Mouse (Mus musculus): ENCODE data around the gene Fam219a. TPM values are rescaled to one million over a fixed set of nuclear protein-coding genes. Genes with fewer than 3 reads are reported as not detected.

The Fam219a gene
- polyA plus RNA-seq (2012; ENCODE audit: low replicate concordance), result 13.1 and 48.1 TPM in 2 replicates

DNA sequence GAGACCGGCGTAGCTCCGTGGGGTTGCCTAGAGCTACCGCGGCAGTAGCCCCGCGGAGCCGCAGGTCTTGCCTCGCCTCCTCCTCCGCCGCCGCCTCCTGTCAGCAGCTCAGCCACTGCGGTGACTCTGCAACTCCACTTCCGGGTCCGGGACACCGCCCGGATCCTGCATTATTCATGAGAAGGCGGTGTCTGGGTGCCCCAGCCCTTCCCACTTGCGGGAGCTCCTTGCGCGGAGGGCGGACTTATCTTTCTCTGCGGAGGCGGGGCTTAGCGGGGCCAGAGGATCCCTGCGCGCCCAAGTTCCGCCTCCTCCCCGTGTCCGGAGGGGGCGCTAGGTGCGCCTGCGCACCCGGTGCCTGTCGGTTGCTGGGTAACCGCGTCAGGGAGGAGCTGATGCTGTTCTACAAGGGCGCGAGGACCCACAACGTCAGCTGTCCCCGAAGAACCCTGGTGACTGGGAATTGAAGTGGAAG, at the start of gene Fam219a, which contains the start of gene Dnaic1:
TSS of gene Fam219a (minus strand) at position 128 of the 475 bp plus-strand sequence.
TSS of gene Dnaic1 (plus strand) at position 365 of the 475 bp plus-strand sequence.

DNA sequence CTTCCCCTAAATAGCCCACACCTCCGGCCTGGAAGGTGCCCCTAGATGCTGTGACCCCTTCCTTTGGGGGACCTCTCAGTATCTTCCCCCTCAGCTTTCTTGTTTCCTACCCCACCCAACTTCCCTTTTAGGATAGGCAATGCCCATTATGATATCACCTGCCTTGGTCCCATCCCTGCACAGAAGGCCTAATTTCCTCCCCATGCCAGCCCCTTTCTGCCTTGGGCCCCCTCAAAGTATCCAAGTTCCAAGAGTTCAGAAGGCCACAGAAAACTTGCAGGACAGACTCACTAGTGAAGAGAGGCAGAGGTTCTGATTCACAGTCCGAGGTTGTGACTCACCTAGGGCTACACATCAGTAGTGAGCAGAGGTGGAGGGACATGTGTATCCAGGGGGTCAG, 52.1 kb downstream of the Fam219a start, which contains the start of gene 1110017D15Rik:
TSS of gene 1110017D15Rik (minus strand) at position 101 of the 400 bp plus-strand sequence.

DNA sequence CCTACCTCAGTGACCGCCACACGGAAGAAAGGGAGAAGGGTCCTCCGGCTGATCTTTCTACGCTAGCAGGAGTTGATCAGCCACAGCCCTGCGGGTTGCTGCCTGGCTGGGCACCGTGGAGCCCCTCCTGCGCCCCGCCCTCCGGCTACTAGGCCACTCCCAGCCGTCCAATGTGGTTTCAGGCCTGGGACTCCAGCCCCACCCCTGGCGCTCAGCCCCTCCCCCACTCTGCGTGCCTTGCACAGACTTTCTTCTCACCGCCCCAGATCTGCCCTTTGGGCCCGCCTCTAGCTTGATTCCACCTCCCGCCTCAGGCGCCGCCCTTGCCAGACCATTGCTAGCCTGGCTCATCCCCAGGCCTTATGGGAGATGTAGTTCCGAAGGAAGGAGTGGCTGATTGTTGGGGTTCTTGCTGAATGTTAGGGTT, 66.3 kb downstream of the Fam219a start, which contains the start of gene AI464131:
TSS of gene AI464131 (minus strand) at position 91 of the 427 bp plus-strand sequence.

Other genes starting within 250 kb of the Fam219a start
- gene Ubap1, start 220.5 kb downstream of the Fam219a start, polyA plus RNA-seq (2012; ENCODE audit: low replicate concordance), result 20.6 and 51.0 TPM in 2 replicates
- 0.55 and 1.8 TPM in 2 replicates for gene Kif24, start 104.7 kb downstream of the Fam219a start, polyA plus RNA-seq (2012; ENCODE audit: low replicate concordance)
- gene Nudt2, start 104.4 kb downstream of the Fam219a start, polyA plus RNA-seq (2012; ENCODE audit: low replicate concordance), result 0.56 and 7.2 TPM in 2 replicates
- 0.12 TPM in 1 of 2 replicates, not detected in the other for gene AI464131, start 66.5 kb downstream of the Fam219a start, polyA plus RNA-seq (2012; ENCODE audit: low replicate concordance)
- not detected in 2 replicates for gene 1110017D15Rik, start 52.2 kb downstream of the Fam219a start, polyA plus RNA-seq (2012; ENCODE audit: low replicate concordance)
- gene Dnaic1, start 237 bp upstream of the Fam219a start, polyA plus RNA-seq (2012; ENCODE audit: low replicate concordance), result not detected in 2 replicates
- gene Enho, start 70.8 kb upstream of the Fam219a start, polyA plus RNA-seq (2012; ENCODE audit: low replicate concordance), result 1.4 TPM in 2 replicates
- gene Cntfr, start 127.6 kb upstream of the Fam219a start, polyA plus RNA-seq (2012; ENCODE audit: low replicate concordance), result 0.27 and 0.59 TPM in 2 replicates
- gene Il11ra1, start 130.5 kb upstream of the Fam219a start, polyA plus RNA-seq (2012; ENCODE audit: low replicate concordance), result 5.0 and 10.5 TPM in 2 replicates
- 55.1 and 56.5 TPM in 2 replicates for gene Rpp25l, start 144.0 kb upstream of the Fam219a start, polyA plus RNA-seq (2012; ENCODE audit: low replicate concordance)
- gene Dctn3, start 153.6 kb upstream of the Fam219a start, polyA plus RNA-seq (2012; ENCODE audit: low replicate concordance), result 83.5 and 170 TPM in 2 replicates
- gene Arid3c, start 161.6 kb upstream of the Fam219a start, polyA plus RNA-seq (2012; ENCODE audit: low replicate concordance), result not detected in 2 replicates
- gene Galt, start 185.7 kb upstream of the Fam219a start, polyA plus RNA-seq (2012; ENCODE audit: low replicate concordance), result 30.4 and 49.1 TPM in 2 replicates
- 22.0 and 46.7 TPM in 2 replicates for gene Sigmar1, start 186.6 kb upstream of the Fam219a start, polyA plus RNA-seq (2012; ENCODE audit: low replicate concordance)
- gene Ccl27a, start 204.7 kb upstream of the Fam219a start, polyA plus RNA-seq (2012; ENCODE audit: low replicate concordance), result not detected in 2 replicates